Mouse (Mus musculus) liver, postnatal 0 days (tissue): ENCODE measurements at regions not wholly inside any gene's neighbourhood (a gene's known extent, or its start where the extent isn't known, plus 50 kb on each side); places are given as distances from the start of the nearest gene placed in this dataset.

Source experiments
- CTCF ChIP-seq: sonication (generic); IDR thresholded peaks from 2 replicates; pipeline ENCODE4 v1.5.1; 2016; ENCODE audit warnings: antibody characterized with exemption, low read depth
- EP300 ChIP-seq: IDR thresholded peaks from 2 replicates; pipeline ENCODE4 v1.6.1; 2016; ENCODE audit warnings: antibody characterized with exemption, low read depth, mild to moderate bottlenecking

- TF ChIP-seq CTCF = no peak
- no peak for TF ChIP-seq EP300
Observed at GRCm38 (mm10) chr2:108766461-108766860, 514.1 kb upstream of the Kif18a start.
